Mouse (Mus musculus): ENCODE results near the gene Rpp30.

- TF ChIP-seq CTCF (IDR thresholded peaks at IDR 0.05; ENCODE audit: extremely low read depth, insufficient read length, insufficient replicate concordance, low read depth, low read length) (no peak), POLR2A (IDR thresholded peaks at IDR 0.05; ENCODE audit: low read depth, low read length) (no peak)
These were observed 48.5 kb downstream of the Rpp30 start for GRCm38 (mm10) chr19:36131990-36132389.

All from small intestine, adult 2 months (tissue).